Mouse (Mus musculus) bone marrow, adult 2 months (tissue): ENCODE data around the gene Pip4k2a. TPM values are rescaled to one million over a fixed set of nuclear protein-coding genes. Genes with fewer than 3 reads are reported as not detected.
A peak's percentile ranks its signal among the peaks of the same experiment; 100 is the strongest.

Source experiments
- H3K27ac ChIP-seq: fragments of 200-500 bp; 2 replicates; pipeline ENCODE4 v1.5.1; 2012; ENCODE audit warnings: low read depth, mild to moderate bottlenecking, control low read depth, inconsistent platforms, low read length; ENCODE audit not compliant: control insufficient read depth, poor library complexity, insufficient read depth
- H3K4me1 ChIP-seq: fragments of 200-500 bp; 2 replicates; pipeline ENCODE4 v1.6.1; 2011; ENCODE audit warnings: low read length; ENCODE audit not compliant: control insufficient read depth, insufficient read depth
- H3K4me3 ChIP-seq: fragments of 200-500 bp; replicated peaks from 2 replicates; pipeline ENCODE3; 2011; ENCODE audit warnings: mild to moderate bottlenecking, low read depth, low read length, control low read depth; ENCODE audit not compliant: control insufficient read depth
- CTCF ChIP-seq: fragments of 200-500 bp; IDR thresholded peaks from 2 replicates; pipeline ENCODE4 v1.5.1; 2011; ENCODE audit warnings: low read length, control low read depth; ENCODE audit not compliant: control insufficient read depth, insufficient read depth
- POLR2A ChIP-seq: fragments of 200-500 bp; IDR thresholded peaks from 2 replicates; pipeline ENCODE4 v1.6.1; 2011; ENCODE audit warnings: low read depth, mild to moderate bottlenecking, control low read depth, low read length, borderline replicate concordance; ENCODE audit not compliant: control insufficient read depth
- WGBS: fragments of 180-500 bp; shearing (Covaris S2); methylation state at CpG from one replicate; pipeline ENCODE4 v1.1.7; 2018; 5-methylcytosine and 5-hydroxymethylcytosine counted together
- polyA plus RNA-seq: library from polyadenylated mRNA; stranded (reverse); fragments of >200 nt; gene quantifications from 2 replicates; pipeline ENCODE4 v1.2.4, GENCODE M21; 2011; ENCODE audit warnings: low replicate concordance; ENCODE audit not compliant: missing spikeins, insufficient read depth, insufficient read length

Pip4k2a gene
- polyA plus RNA-seq, 1 experiment = 46.7 TPM

- Histone ChIP-seq H3K4me1 (peaks cover 9% of the 10 kb centered on the region), H3K4me3 (no peak overlapping the region), H3K27ac (no peak overlapping the region)
- TF ChIP-seq CTCF = no peak
- no peak for TF ChIP-seq POLR2A
- 50% methylated on average over 4 of the region's 4 CpGs for WGBS
These were observed 9.7 kb upstream of the Pip4k2a start for GRCm38 (mm10) chr2:19007580-19007979.

- Histone ChIP-seq H3K4me1 (peaks cover 9% of the 10 kb centered on the region), H3K4me3 (no peak overlapping the region), H3K27ac (peak overlapping the region; percentile 75)
- TF ChIP-seq POLR2A (no peak), CTCF (no peak)
- 47% methylated on average over 7 of the region's 7 CpGs for WGBS
These were observed 8.2 kb upstream of the Pip4k2a start for GRCm38 (mm10) chr2:19006124-19006523.

GRCm38 (mm10) chr2:19004801-19005200 is 6.9 kb upstream of the Pip4k2a start:
- peak overlapping the region; percentile 49 for H3K27ac ChIP-seq
- H3K4me3 ChIP-seq = no peak overlapping the region
- H3K4me1 ChIP-seq = peaks cover 9% of the 10 kb centered on the region
- TF ChIP-seq POLR2A = 0 out of 2 replicates have a peak, but pooled peaks have one; percentile 4
- no peak for TF ChIP-seq CTCF
- WGBS = 7% methylated on average over 10 of the region's 10 CpGs

- TF ChIP-seq CTCF (no peak), POLR2A (no peak)
- Histone ChIP-seq H3K4me3 (no peak overlapping the region), H3K4me1 (no peaks in the 10 kb centered on the region; the same call in 1 of the 2 replicates), H3K27ac (no peak overlapping the region)
- 72% methylated on average over 2 of the region's 2 CpGs for WGBS
These were observed 1.5 kb upstream of the Pip4k2a start for GRCm38 (mm10) chr2:18999395-18999794.

- TF ChIP-seq CTCF (no peak), POLR2A (peak; percentile 7; the same call in 1 of the 2 replicates)
- WGBS = under 1% methylated on average over 46 of the region's 46 CpGs
- Histone ChIP-seq H3K4me1 (peaks cover 1% of the 10 kb centered on the region), H3K4me3 (peak overlapping the region; percentile 94), H3K27ac (peak overlapping the region; percentile 100)
These were observed 447 bp downstream of the Pip4k2a start for GRCm38 (mm10) chr2:18997387-18997971.

GRCm38 (mm10) chr2:18996451-18997211 is 1.3 kb downstream of the Pip4k2a start:
- H3K27ac ChIP-seq = peak overlapping the region; percentile 40
- WGBS = 1% methylated on average over 25 of the region's 25 CpGs
- TF ChIP-seq CTCF (no peak), POLR2A (no peak; the same call in 1 of the 2 replicates)
- H3K4me3 ChIP-seq = peak overlapping the region; percentile 94
- peaks cover 1% of the 10 kb centered on the region for H3K4me1 ChIP-seq

GRCm38 (mm10) chr2:18992512-18993510 is 5.1 kb downstream of the Pip4k2a start:
- 27% methylated on average over 7 of the region's 7 CpGs for WGBS
- Histone ChIP-seq H3K4me3 (no peak overlapping the region), H3K4me1 (peaks cover 4% of the 10 kb centered on the region), H3K27ac (no peak overlapping the region)
- TF ChIP-seq POLR2A (no peak), CTCF (no peak)
